Mouse (Mus musculus) embryonic facial prominence, embryonic 11.5 days (tissue): ENCODE measurements around the gene Dscaml1. TPM values are rescaled to one million over a fixed set of nuclear protein-coding genes. Genes with fewer than 3 reads are reported as not detected.

Experiments
- ATAC-seq: fragments of 200-750 bp; cut with Nextera tagmentation; replicated peaks from 2 replicates; pipeline ENCODE4 v1.8.0; 2017; ENCODE audit warnings: low read depth; ENCODE audit not compliant: insufficient number of reproducible peaks, low FRiP score, low TSS enrichment
- DNase-seq: peaks from one replicate; pipeline ENCODE4 v3.0.0-alpha.2; 2015; ENCODE audit warnings: low spot score
- H3K27ac ChIP-seq: fragments of 300-500 bp; sonication (generic); replicated peaks from 2 replicates; pipeline ENCODE4 v1.5.1; 2014; ENCODE audit warnings: mild to moderate bottlenecking, low read depth, low read length, control low read depth
- H3K27me3 ChIP-seq: fragments of 300-500 bp; sonication (generic); 2 replicates; pipeline ENCODE4 v1.6.1; 2014; ENCODE audit warnings: mild to moderate bottlenecking, low read length, moderate library complexity, mixed read lengths; ENCODE audit not compliant: control insufficient read depth, insufficient read depth
- H3K36me3 ChIP-seq: fragments of 300-500 bp; sonication (generic); replicated peaks from 2 replicates; pipeline ENCODE4 v1.6.1; 2014; ENCODE audit warnings: low read depth, mild to moderate bottlenecking, low read length, moderate library complexity, mixed read lengths; ENCODE audit not compliant: control insufficient read depth, insufficient read depth
- H3K4me1 ChIP-seq: fragments of 300-500 bp; sonication (generic); 2 replicates; pipeline ENCODE4 v1.6.1; 2014; ENCODE audit warnings: low read length, mixed read lengths; ENCODE audit not compliant: control insufficient read depth, insufficient read depth
- H3K4me2 ChIP-seq: fragments of 300-500 bp; sonication (generic); 2 replicates; pipeline ENCODE4 v1.6.1; 2014; ENCODE audit warnings: low read depth, mild to moderate bottlenecking, control low read depth, low read length, moderate library complexity
- H3K4me3 ChIP-seq: fragments of 300-500 bp; sonication (generic); 2 replicates; pipeline ENCODE4 v1.5.1; 2014; ENCODE audit warnings: low read depth, low read length, control low read depth
- H3K9ac ChIP-seq: fragments of 300-500 bp; sonication (generic); replicated peaks from 2 replicates; pipeline ENCODE4 v1.6.1; 2014; ENCODE audit warnings: mild to moderate bottlenecking, control low read depth, low read length
- H3K9me3 ChIP-seq: fragments of 300-500 bp; sonication (generic); replicated peaks from 2 replicates; pipeline ENCODE4 v1.6.1; 2016; ENCODE audit warnings: mild to moderate bottlenecking, low read length, inconsistent platforms, mixed read lengths; ENCODE audit not compliant: control insufficient read depth
- WGBS: fragments of 180-500 bp; shearing (Covaris S2); extraction: QIAGEN DNeasy Blood & Tissue Kit; methylation state at CpG from one replicate; pipeline ENCODE4 v1.1.7; 2014; 5-methylcytosine and 5-hydroxymethylcytosine counted together
- polyA plus RNA-seq: library from polyadenylated mRNA; unstranded; fragments of >200 nt; fragmentation: Nextera tagmentation; extraction: Ambion mirVana; gene quantifications from 2 replicates; pipeline ENCODE4 v1.2.1, GENCODE M21; 2014

Dscaml1 gene
- polyA plus RNA-seq, 1 experiment from 2014 or later, result 0.76 TPM

- H3K27ac ChIP-seq, result no peak overlapping the region
- H3K36me3 ChIP-seq, result no peaks in the 10 kb centered on the region
- H3K4me3 ChIP-seq, result no peak overlapping the region
- no peaks in the 10 kb centered on the region for H3K9me3 ChIP-seq
- DNase-seq (no peak), ATAC-seq (no peak)
- H3K9ac ChIP-seq, result no peak overlapping the region
- H3K4me2 ChIP-seq, result no peak overlapping the region
- H3K4me1 ChIP-seq, result no peaks in the 10 kb centered on the region; the same call in 1 of the 2 replicates
- 65% methylated on average over 4 of the region's 4 CpGs for WGBS
- H3K27me3 ChIP-seq, result peaks cover 2% of the 10 kb centered on the region; the same call in 1 of the 2 replicates
These were observed 124.2 kb downstream of the Dscaml1 start for GRCm38 (mm10) chr9:45550662-45551061.

DNA sequence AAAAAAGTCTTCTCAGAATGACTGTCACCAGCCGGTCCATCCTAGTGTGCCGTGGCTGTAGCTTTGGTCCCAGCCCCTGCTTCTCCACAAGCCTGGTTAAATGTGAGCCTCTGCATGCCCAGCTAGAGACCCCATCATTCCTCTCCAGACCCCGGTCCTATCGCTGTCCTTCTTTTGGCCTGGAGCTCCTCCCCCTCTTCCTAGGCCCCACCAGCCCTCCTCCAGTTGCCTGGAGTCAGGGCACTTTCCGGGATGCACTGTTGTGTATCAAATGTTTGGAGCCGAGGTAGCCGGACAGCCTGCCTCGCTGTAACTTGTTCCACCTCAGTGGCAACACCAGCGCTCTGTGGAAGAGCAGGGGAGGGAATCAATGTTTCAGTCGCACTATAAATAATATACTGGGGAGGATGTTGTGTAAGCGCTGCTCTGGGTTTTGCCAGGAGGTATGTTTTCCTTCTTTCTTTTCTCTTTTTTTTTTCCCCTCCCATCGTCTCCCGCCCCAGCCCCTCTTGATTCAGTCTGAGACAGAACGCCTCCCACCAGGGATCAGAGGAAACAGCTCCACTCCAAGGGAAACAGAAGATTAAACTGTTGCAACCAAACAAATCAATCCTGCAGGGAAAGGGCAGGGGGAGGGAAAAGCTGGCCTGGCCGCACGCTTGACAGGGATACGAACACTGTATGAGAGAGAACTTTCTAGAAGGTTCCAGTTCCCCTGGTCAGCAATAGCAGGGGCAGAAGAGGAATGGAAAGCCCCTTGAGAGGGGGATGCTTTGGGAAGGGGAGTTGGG is 128.8 kb downstream of the Dscaml1 start:
- Histone ChIP-seq H3K36me3 (no peaks in the 10 kb centered on the region), H3K4me1 (no peaks in the 10 kb centered on the region; the same call in 1 of the 2 replicates), H3K4me2 (0 out of 2 replicates have a peak overlapping the region, but pooled peaks have one; percentile 3), H3K4me3 (no peak overlapping the region), H3K27me3 (peaks cover under 1% of the 10 kb centered on the region; the same call in 1 of the 2 replicates), H3K27ac (no peak overlapping the region), H3K9me3 (no peaks in the 10 kb centered on the region), H3K9ac (no peak overlapping the region)
- ATAC-seq (peak; percentile 70; the same call in 1 of the 2 replicates), DNase-seq (peak; percentile 64)
- WGBS, result 33% methylated on average over 17 of the region's 17 CpGs

DNA sequence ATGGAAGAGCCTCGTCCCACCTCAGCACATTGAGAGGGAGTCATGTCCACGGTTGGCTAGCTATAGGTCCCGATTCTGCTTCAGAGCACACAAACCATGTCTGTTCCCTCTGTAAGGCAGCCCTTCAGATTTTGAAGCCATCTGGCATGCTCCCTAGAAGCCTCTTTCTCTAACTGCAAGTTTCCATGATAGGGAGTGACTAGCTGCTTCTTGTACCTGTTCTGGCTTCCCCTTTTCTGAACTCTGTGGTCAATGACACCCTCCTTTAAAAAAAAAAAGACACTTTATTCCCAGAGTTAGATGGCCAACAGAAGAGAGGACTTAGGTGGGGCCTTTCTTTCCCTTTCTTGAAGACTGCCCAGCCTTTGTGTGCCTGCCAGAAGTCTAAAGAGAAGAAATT is 130.5 kb downstream of the Dscaml1 start:
- WGBS, result 87% methylated on average over 3 of the region's 3 CpGs
- no peak overlapping the region for H3K4me3 ChIP-seq
- H3K27me3 ChIP-seq, result no peaks in the 10 kb centered on the region; the same call in 1 of the 2 replicates
- no peak overlapping the region for H3K9ac ChIP-seq
- DNase-seq (no peak), ATAC-seq (no peak)
- H3K4me2 ChIP-seq, result no peak overlapping the region
- no peaks in the 10 kb centered on the region for H3K9me3 ChIP-seq
- H3K27ac ChIP-seq, result no peak overlapping the region
- no peaks in the 10 kb centered on the region for H3K36me3 ChIP-seq
- H3K4me1 ChIP-seq, result no peaks in the 10 kb centered on the region; the same call in 1 of the 2 replicates

- no peak overlapping the region for H3K9ac ChIP-seq
- no peak for ATAC-seq
- no peak for DNase-seq
- no peaks in the 10 kb centered on the region for H3K4me1 ChIP-seq
- no peaks in the 10 kb centered on the region for H3K9me3 ChIP-seq
- no peaks in the 10 kb centered on the region for H3K27me3 ChIP-seq
- H3K4me2 ChIP-seq, result no peak overlapping the region
- H3K27ac ChIP-seq, result no peak overlapping the region
- H3K36me3 ChIP-seq, result no peaks in the 10 kb centered on the region
- 70% methylated on average over 6 of the region's 6 CpGs for WGBS
- no peak overlapping the region for H3K4me3 ChIP-seq
These were observed 134.6 kb downstream of the Dscaml1 start for GRCm38 (mm10) chr9:45560987-45561386.

GRCm38 (mm10) chr9:45566843-45567578 is 140.6 kb downstream of the Dscaml1 start:
- Histone ChIP-seq H3K4me2 (no peak overlapping the region), H3K27ac (no peak overlapping the region), H3K27me3 (no peaks in the 10 kb centered on the region), H3K9ac (no peak overlapping the region), H3K36me3 (no peaks in the 10 kb centered on the region), H3K4me1 (no peaks in the 10 kb centered on the region), H3K9me3 (no peaks in the 10 kb centered on the region), H3K4me3 (no peak overlapping the region)
- 81% methylated on average over 5 of the region's 5 CpGs for WGBS
- no peak for DNase-seq
- no peak for ATAC-seq

DNA sequence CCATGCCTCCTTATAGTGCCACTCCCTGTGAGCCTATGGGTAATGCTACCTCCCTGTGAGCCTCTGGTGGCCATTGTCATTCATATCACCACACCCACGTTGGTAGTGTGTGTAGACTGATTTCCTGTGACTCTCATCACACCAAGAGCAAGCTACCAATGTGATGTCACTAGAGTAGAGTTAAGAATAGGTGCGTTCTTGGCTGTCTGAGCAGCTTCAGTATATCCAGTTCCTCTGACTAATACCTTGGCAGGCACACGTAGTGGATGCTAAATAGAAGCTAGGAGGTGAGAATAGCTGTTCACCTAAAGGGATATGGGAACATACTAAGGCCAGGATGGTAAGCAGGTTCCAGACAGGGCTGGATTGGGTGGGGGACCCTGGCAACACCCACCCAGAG is 143.3 kb downstream of the Dscaml1 start:
- DNase-seq (no peak), ATAC-seq (no peak)
- H3K27me3 ChIP-seq, result no peaks in the 10 kb centered on the region
- H3K4me1 ChIP-seq, result no peaks in the 10 kb centered on the region; the same call in 1 of the 2 replicates
- H3K9me3 ChIP-seq, result no peaks in the 10 kb centered on the region
- H3K27ac ChIP-seq, result no peak overlapping the region
- WGBS, result 73% methylated on average over 3 of the region's 3 CpGs
- H3K4me2 ChIP-seq, result no peak overlapping the region
- no peak overlapping the region for H3K4me3 ChIP-seq
- H3K9ac ChIP-seq, result no peak overlapping the region
- no peaks in the 10 kb centered on the region for H3K36me3 ChIP-seq

GRCm38 (mm10) chr9:45570346-45570745 is 143.9 kb downstream of the Dscaml1 start:
- no peak for ATAC-seq

More at GRCm38 (mm10) chr9:45570346-45570745, 143.9 kb downstream of the Dscaml1 start:
- no peak for DNase-seq
- Histone ChIP-seq H3K4me3 (no peak overlapping the region), H3K4me2 (no peak overlapping the region), H3K4me1 (no peaks in the 10 kb centered on the region; the same call in 1 of the 2 replicates), H3K27ac (no peak overlapping the region), H3K9me3 (no peaks in the 10 kb centered on the region), H3K36me3 (no peaks in the 10 kb centered on the region), H3K9ac (no peak overlapping the region), H3K27me3 (no peaks in the 10 kb centered on the region)
- 84% methylated on average over 5 of the region's 5 CpGs for WGBS
